Mouse (Mus musculus) CH12.LX (cell line): ENCODE measurements around the gene Hao2.

Source experiments
- CTCF ChIP-seq, 2 experiments: IDR thresholded peaks in 1 of 2; conservative IDR thresholded peaks in 1 of 2; 2 replicates each; pipeline ENCODE4 v1.5.1; 2011 to 2012; ENCODE audit warnings: low read depth in 2 of 2, low read length in 2 of 2, improper control_type of control experiment in 1 of 2, inconsistent platforms in 1 of 2, mild to moderate bottlenecking in 1 of 2, moderate library complexity in 1 of 2
- ELF1 ChIP-seq: IDR thresholded peaks from 2 replicates; pipeline ENCODE4 v1.6.1; 2014; ENCODE audit warnings: low read depth, mild to moderate bottlenecking, inconsistent platforms, low read length, improper control_type of control experiment
- MAFK ChIP-seq: IDR thresholded peaks from 2 replicates; pipeline ENCODE4 v1.6.1; 2011; ENCODE audit warnings: low read length, improper control_type of control experiment; ENCODE audit not compliant: insufficient replicate concordance
- MAX ChIP-seq: IDR thresholded peaks from 2 replicates; pipeline ENCODE4 v1.6.1; 2011; ENCODE audit warnings: low read length, improper control_type of control experiment
- RAD21 ChIP-seq: IDR thresholded peaks from 2 replicates; pipeline ENCODE4 v1.6.1; 2011; ENCODE audit warnings: low read depth, mild to moderate bottlenecking, low read length, improper control_type of control experiment, moderate library complexity
- SIN3A ChIP-seq: IDR thresholded peaks from 2 replicates; pipeline ENCODE4 v1.6.1; 2012; ENCODE audit warnings: low read length, improper control_type of control experiment, inconsistent platforms
- ZC3H11A ChIP-seq: IDR thresholded peaks from 2 replicates; pipeline ENCODE4 v1.6.1; 2012; ENCODE audit warnings: low read depth, mild to moderate bottlenecking, inconsistent platforms, low read length, improper control_type of control experiment

DNA sequence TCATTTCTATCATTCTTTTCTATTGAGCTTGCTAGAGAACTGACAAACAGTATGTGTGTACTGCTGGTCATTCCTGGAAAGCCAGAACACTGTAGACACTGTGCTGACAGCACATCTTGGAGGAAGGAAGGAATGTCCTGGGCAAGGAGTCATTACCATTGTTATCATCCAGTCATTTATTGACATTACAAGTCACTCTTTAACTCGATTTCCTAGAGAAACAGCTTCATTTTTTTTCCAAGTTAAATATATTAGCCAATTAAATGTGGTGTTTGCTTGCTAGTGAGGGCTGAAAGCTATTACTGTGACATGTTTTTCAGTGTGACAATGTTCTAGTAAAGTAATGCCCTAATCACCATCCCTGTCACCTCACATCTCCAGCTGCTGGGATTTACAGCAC is 39.4 kb downstream of the Hao2 start:
- TF ChIP-seq SIN3A (no peak), CTCF (conservative IDR thresholded peaks at IDR 0.05 in 1 of 2, IDR thresholded peaks at IDR 0.05 in 1 of 2; ENCODE audit: low read depth in 2 of 2, low read length in 2 of 2) (no peak), RAD21 (no peak), MAFK (no peak), ZC3H11A (no peak), ELF1 (no peak), MAX (no peak)
